Mouse (Mus musculus) adrenal gland (tissue): Measurements from ENCODE around the gene Morn5.

ENCODE experiments used
- intact Hi-C: fragments of 180-260 bp; cut with DNase I; formaldehyde crosslinking; loops from one replicate; pipeline ENCODE4 v1.15.1; 2025
- long read RNA-seq, 2 experiments: library from polyadenylated mRNA; unstranded; transcript quantifications; one replicate each; pipeline ENCODE4 v2.0.0; 2020; ENCODE audit warnings: borderline replicate concordance in 1 of 2; ENCODE audit not compliant: insufficient replicate concordance in 1 of 2

Morn5 gene
- long read RNA-seq, experiment 1: 0 reads
- long read RNA-seq, experiment 2: 0 reads

DNA sequence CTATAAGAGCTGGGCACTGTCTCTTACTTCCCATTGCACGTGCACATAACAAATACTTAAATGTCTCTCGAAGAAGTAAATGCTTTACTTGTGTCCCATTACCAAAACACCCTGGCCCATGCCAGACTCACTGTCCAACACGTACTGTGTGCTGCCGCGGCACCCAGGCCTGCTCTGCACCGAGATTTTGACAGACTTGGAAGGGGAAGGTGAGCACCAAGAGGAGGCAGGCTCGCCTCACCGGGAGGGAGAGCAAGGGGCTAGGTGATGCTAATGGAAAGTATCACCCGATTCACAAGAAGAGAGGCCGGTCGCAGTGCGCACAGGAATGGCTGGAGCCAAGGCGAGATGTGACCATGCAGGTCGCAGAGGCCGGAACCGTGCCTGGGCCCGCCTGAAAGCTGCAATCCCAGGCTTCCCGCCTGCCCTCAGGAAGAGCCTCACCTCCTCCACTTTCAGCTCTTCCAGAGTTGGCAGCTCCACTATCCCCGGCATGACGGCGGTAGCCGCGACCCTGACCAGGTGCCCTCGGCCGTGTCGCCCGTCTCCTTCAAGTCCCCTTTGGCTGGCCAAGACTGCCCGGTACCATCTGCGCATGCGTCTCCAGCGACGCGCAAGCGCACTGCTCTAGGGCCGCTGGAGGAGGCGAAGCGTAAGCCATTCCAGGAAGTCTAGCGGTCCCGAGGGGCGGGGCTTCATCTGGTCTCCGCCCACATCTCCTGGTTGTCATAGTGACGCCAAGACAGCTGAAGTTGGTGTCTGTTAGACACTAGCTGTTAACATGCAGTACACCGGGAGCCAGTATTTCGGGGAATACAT lies at the start of gene Morn5, which contains the start of gene Ndufa8:
TSS of gene Morn5 (plus strand) at position 711 of the 819 bp plus-strand sequence.
TSS of gene Ndufa8 (minus strand) at position 659 of the 819 bp plus-strand sequence.
- intact Hi-C loops: no loop called here

DNA sequence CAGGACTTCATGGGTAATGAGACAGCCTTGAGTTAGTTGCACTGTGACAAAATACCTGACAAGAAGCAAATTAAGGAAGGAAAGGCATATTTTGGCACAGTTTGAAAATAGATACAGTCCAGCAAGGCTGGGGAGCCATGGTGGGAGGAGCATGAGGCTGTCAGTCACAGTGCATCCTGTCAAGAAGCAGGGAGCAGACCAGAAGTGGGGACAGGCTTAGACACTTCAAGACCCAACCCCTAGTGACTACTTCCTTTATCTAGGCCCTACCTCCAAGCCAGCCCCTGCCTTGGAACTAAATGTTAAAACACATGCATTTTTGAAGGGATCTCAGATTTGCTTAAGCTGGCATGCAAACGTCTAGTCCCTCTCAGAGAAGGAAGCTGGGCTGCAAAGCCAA lies 48.9 kb upstream of the Morn5 start:
- intact Hi-C loops: no loop called here

DNA sequence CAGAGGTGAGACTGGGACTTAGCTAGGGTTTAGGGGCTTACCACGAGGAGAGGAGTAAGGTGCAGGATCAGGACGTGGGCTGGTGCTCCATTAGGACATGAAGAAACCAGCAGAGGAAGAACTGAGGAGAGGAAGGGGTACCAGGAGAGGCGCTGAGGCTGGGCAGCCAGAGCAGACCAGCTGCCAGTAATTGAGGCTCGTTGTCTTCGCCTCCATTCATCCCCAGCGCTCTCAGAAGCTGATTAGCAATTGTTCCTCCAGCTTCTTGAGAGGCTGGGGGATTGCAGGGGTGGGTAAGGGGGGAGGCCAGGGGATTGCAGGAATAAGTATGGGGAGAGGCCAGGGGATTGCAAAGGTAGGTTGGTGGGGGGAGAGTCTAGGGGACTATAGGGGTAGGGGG lies 47.1 kb upstream of the Morn5 start:
- intact Hi-C loops: no loop called here

DNA sequence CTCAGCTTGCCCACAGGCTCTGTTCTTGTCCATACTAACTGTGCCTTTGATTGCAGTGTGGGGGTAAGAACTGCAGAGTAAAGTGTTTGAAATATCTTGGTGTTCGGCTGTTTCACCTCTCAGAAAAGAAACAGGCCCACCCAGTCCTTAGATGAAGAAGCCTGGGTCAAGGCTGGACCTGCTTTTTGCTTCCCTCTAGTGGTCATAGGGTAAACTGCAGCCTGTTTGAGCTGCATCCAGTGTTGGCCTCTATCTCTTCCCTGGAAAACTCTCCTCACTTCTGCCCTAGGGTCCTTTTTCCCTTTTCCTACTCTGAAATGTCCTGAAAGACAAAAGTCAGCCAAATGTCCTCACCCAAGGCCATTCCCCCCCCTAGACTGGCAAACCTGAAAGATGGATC lies 41.2 kb upstream of the Morn5 start:
- intact Hi-C loops: loop anchor here (5.0 kb wide), 1 partner anchor 269 kb away; no protein-coding TSS in a partner anchor

DNA sequence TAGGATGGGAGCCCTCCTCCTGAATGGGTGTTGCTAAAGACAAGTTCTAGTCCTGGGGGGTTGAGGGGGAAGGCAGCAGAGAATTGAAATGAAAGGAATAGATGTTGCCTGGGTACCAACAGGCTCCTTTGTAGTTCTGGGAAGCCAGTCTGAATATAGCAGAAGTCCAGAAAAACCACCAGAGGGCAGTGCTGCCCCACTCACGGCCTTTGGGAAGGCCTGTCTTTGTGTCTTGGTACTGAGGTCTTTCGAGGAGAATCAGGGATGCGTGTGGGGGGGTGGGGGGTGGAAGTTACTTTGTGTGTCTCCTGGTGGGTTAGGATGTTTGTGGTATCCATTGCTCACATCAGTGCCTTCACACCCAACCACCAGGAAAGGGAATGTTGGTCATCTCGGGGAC lies 39.9 kb upstream of the Morn5 start:
- intact Hi-C loops: loop anchor here (1.0 to 5.0 kb wide), 2 partner anchors 205 to 268 kb away; no protein-coding TSS in a partner anchor

DNA sequence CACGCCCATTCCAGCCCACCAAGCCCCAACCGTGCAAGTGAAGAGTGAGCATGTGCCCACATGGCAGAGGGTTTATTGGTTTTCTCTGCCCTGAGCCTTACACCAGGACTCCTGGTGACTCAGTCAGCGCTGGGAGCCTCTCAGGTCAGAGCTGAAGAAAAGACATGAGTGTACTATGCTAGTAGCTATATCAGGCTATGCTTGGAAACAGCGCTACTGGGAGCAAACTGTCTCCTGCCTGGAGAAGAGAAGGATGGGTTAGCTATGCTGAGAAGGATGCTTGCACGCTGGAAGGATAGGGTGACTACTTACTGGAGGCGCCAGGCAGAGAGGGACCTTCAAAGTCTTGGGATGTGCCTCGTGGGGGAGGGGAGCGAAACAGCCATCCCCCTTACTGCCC lies 38.7 kb upstream of the Morn5 start:
- intact Hi-C loops: no loop called here

DNA sequence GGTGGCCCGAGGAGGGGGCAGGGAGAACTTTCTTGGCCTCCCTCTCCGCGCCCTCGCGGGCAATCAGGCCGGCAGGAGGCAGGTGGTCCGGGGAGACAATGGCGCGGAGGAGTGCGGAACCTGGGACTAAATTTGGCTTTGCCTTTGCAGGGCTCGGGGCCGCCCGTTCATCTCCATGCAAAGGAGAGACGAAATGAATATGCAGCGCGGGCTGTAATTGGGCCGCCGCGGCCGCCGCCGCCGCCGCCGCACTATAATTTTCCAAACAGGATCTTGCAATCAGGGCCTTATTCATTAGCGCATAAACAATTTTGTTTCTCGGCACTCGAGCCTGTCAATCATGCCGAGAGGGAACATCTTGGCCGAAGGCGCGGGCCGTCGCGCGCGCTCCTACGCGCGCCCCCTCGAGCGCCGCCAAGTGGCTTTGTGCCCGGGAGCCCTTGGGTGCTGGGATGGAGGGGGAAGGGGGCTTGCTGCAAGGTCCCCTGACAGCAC lies 37.9 kb upstream of the Morn5 start:
- intact Hi-C loops: no loop called here

DNA sequence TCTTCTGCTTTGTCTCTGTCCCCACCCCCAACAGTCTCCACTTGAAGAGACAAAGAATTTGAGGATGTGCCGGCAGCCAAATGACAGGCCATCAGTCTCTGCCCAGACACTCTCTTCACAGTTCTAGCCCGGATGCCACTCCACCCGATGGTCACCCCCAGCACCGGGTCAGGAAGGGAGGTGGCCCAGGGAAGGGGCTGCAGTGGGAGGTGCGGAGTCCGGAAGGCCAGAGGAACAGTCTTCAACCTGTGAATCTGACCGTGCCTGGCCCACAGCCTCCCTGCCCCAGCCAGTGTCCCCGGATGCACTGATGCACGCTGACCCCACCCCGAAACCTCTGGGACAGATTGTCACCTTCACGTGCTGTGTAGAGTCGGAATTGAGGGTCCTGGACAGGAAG lies 36.2 kb upstream of the Morn5 start:
- intact Hi-C loops: no loop called here

DNA sequence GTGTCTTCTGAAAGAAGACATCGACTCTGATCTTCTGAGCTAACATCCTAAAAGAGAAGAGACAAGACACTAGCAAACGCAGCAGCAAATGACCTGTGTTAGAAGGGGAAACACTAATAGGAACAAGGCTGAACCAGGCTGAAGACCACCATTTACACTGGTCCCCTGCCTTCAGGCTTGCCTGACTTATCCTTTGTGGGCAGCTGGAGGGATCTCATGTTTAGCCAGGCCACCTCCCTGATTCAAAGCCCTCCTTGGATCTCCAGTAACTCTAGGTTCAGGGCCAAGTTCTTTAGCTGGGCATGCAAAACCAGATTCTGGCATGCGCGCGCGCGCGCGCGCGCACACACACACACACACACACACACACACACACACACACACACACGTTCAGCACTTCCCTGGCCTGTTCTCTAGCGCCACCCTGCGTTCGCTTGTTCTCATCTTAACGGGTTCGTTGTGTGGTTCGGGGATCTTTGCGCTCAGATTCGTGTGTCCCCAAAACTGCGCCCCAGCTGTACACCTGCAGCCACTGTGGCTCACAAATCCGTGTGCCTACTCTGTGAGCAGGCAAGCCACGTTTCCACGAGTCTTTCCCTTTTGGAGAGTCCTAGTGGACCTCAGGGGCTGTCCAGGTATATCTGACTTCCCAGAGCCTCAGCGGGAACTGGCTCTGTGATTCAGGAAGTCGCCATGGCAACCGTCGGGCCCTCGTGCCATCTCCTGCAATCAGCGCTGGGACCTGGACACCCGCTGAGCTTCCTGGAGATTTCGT lies 27.7 kb upstream of the Morn5 start:
- intact Hi-C loops: no loop called here

DNA sequence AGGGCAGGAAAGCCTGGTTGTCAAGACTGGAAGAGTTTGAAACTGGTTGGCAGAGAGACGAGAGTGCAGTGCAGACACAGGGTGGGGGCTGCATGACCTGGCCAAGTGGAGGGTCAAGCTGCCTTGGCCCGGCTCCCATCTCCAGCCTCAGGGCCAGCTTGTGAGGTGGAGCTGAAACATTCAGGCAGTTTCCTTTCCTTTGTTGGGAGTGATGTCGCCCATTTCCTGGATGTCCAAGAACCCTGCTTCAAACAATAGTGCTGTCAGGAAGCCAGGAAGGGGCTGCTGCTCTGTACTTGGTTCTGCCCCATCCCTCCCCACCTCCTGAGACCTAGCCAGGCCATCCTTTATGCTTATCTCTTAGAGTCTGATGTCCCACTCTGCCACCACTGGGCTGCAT lies 26.0 kb upstream of the Morn5 start:
- intact Hi-C loops: no loop called here

DNA sequence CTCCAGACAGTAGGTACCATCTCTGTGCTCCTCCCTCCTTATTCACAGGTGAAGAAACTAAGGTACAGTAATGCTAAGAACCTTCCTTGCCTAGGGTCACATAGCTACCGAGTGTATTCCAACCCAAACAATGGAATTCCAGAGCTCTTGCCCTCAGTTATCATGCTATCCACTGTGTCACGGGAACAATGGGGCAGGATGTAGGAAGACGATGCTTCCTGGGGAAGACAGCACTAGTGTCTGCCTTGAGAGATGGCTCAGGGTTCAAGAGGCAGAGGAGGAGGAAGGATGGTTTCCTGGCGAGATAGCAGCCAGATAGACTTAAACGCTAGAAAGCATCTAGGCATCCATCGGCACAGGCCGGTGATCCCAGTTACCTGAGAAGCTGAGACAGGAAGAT lies 16.4 kb upstream of the Morn5 start:
- intact Hi-C loops: no loop called here

DNA sequence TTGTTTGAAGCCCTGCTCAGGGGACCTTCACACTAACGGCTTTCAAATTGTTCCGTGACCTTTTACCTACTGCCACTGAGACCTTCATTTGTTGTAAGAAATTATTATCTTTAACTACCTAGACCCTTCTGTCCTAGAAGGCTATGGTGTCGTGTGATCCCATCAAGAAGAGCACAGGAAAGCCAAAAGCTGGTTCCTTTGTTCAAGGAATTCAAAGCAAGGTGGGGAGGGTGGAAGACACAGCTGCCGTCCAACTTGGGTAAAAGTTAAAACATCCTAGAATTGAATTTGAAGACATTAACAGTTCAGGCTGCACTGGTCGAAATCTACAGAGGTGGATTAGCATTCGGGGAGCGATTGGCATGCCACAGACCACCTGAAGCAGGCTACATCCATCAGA lies 15.3 kb upstream of the Morn5 start:
- intact Hi-C loops: no loop called here

DNA sequence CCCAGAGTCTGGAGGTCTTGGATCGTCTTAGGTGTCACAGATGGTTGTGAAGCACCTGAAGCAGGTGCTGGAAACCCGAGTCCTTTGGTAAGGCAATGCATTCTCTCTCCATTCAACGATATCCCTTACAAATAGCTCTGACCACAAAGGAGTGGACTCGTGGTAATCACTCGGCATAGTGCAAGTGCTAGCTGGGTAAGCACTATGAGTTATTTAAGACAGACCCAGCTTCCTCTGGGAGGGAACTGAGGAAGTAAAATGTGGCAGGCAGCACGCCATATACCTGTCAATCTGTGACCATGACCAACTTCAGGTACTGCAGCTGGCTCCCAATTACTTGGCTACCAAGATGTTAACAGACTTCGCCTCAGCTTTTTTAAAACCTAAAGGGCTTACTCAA lies 14.4 kb upstream of the Morn5 start:
- intact Hi-C loops: no loop called here

DNA sequence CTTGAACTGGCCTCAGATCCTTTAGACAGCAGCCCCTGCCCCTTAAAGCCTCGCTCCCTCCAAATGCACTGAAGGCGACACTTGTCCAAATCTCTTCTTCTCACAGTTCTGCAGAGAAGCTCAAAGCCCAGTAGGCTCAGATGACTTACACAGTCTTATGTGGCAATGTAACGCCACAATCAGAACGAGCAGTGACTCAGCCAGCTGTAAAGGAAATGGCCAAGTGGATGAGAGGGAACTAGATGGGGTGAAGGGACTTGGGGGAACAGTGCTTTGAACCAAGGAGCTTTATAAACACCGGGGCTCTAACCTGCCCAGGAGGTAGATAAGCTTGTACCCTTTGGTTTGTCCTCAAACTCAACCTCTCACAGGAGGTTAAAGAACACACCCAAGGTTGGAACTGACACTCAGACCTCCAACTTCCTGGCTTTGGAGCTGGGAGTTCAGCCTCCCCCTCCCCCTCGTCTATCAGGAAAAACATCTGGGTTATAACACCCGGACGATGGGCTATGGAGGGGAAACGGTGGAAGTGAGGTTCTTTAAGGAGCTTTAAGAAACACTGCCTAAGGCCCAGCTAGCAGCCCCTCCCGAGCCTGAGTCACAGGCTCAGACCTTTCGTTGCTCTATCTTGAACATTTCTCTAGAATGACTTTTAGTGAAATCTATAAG lies 13.7 kb upstream of the Morn5 start:
- intact Hi-C loops: no loop called here

DNA sequence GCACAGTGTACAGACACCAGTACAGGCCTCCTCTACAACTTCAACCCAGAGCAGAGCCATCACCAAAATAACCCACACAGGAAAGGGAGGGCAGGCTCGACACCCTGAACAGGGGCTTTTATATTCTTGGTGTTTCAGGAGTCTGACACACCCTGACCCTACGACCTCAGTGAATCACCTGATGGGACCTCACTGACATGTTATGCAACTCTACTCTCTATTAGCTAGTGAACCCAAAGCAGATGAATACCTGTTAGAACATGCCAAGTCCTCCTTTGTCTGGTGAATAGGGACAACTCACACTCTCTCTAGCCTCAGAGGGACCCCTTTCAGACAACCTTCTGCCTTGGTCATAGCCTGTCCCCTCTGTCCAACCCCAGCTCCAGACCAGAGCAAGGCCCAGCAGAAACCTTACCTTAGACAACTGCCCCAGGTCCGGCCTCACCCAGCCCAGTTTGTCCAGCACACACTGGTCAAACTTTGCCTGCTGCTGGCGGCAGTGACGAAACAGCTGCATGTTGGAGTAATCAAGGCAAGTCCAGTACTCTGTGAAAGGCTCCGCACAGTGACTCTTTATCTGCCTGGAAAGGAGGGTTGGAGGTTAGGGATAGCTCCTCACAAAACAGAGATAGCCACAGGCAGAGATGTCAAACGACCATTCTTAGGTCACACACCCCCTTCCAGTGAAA lies 9.8 kb upstream of the Morn5 start:
- intact Hi-C loops: no loop called here

DNA sequence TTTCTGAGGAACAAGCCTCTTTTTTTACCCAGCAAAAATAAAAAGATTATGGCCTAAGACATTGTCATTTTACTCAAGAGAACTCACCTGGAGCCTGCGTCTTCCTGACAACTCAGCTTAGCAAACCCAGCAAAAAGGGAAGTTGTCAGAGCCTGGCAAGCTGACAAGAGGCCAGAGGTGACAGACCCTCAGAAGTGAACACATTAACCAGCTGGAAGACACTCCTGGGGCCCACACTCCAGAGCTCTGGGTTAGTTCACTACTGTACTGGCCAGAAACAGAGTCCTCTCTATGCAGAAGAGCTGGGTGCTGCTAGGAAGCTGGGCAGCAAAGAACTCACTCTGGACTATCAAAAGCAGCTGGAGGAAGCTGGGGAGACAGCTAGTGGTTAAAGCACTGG lies 8.4 kb upstream of the Morn5 start:
- intact Hi-C loops: no loop called here

DNA sequence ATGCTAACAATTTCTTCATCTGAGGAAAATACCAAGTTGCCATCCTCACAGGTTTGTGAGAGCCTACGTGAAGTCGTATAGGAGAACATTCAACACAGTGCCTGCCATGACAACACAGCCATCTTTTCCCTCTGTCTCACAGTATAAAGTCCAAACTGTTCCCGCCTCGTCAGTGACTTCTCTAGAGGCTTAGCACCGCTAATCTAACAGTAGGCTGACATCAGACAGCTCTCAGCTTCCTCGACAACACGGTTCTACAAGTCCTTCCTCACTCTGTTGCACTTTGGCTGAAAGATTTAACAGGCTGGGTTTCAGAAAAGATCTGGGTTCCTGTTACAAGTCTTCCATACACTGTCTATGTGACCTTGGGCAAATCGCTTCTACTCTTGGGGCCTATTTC lies 1.1 kb upstream of the Morn5 start:
- intact Hi-C loops: no loop called here

DNA sequence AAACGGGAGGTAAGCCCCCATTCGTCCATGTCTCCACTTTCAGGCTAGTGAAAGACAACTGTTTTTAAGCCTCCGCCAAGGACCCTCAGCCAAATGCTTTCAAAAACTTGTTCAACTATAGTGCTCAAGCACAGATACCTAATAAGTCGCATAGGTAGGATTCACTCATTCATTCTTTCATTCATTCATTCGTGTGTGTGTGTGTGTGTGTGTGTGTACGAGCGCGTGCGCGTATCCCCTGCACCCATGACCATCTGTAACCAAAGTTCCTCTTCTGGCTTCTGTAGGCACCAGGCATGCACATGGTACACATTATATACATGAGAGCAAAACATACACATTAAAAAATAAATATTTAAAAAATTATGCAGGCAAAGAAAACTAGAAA lies 303 bp downstream of the Morn5 start:
- intact Hi-C loops: no loop called here

DNA sequence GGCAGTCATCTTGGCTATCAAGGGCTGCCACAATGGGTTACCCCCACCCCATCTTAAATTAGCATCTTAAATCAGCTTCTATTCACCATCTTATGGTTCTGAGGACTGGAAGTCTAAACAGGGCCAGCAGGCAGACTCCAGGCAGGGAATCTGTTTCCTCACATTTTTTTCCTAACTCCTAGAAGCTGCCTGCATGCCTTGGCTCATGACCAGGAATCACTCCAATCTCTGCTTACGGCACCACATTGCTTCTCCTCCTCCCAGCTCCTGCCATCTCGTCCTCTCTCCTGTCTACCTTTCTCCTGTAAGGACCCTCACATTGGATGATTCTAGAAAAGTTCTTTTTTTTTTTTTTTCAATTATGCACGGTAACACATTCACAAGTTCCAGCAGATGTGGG lies 4.0 kb downstream of the Morn5 start:
- intact Hi-C loops: no loop called here

DNA sequence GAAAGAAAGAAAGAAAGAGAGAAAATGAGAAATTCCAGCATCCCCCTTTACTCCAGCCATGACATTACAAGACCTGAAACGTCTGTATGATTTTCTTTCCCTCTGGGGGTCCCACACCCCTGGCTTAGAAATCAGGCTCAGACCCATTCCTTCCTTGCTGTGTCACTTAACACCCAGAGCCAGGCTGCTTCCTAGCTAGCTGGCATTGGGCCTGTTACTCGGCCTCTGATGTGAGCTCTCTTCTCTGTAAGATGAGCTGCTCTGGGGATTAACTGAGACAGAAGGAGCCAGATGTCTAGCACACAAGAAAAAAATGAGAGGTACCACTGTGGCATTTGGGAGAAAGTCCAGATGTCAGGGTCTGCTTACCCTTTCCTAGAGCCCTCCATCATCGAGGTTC lies 7.0 kb downstream of the Morn5 start:
- intact Hi-C loops: no loop called here

DNA sequence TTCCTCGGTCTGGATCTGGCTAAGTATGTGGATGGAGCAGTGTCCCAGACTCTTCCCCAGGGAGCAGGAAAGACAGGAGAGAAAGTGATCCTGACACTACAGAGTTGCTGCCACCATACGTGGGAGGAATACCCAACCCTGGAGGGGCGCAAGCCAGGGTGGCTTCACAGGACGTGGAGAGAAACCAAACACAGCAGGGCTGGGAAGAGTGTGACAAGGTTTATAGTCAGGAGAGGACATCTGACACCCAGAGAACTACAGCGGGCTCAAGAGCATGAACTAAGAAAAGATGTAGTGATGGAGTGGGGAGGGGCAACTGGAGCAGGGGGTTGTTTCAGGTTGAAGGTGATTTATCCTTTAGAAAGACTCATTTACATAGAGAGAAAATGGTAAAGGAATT lies 12.2 kb downstream of the Morn5 start:
- intact Hi-C loops: no loop called here
